In the genomic region with DNA sequence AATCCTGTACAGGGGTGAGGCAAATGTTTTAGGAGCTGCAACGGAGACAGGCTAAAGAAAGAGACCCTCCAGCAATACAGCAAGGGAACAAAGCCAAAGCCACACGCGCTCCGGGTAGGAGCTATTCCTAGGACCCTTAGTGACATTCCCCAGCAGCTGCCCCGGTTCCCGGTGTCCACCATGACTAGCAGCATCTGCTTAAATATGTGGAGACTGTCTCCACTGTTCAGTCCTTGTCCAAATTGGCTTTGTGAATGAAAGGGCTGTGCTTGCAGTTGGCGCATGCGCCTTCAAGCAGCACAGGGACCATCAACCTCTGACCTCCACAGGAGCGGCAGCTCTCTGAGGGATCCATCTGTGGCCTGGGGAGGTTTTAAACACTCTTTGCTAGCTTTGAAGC, we compare ENCODE assay signal across 10 mouse cellular contexts. TPM values are rescaled to one million over a fixed set of nuclear protein-coding genes. Genes with fewer than 3 reads are reported as not detected.
DNase-seq lines count a peak whose midpoint lies in the region; ATAC-seq lines count a peak whose summit lies in the region.
"Had no signal": no experiment of that assay in that cellular context is flagged by ENCODE, and none has a peak within 500 bp of the region (broad histone marks: within the 10 kb centered on the region; RNA-seq: fewer than 3 reads in every experiment).

No protein-coding gene starts in this region.

- no peaks in the 10 kb centered on the region for H3K9me3 ChIP-seq in embryonic facial prominence, embryonic 10.5 days
- no peaks in the 10 kb centered on the region for H3K9me3 ChIP-seq in midbrain, embryonic 12.5 days

- H3K36me3 ChIP-seq in embryonic facial prominence, embryonic 10.5 days (replicated peaks) = no peaks in the 10 kb centered on the region
- H3K36me3 ChIP-seq in midbrain, embryonic 12.5 days = no peaks in the 10 kb centered on the region

- no peak overlapping the region for H3K4me2 ChIP-seq in midbrain, embryonic 12.5 days (replicated peaks)

- no peak overlapping the region for H3K9ac ChIP-seq in midbrain, embryonic 12.5 days (replicated peaks)

- H3K27me3 ChIP-seq in embryonic facial prominence, embryonic 10.5 days (replicated peaks; ENCODE audit: low read depth, poor library complexity, severe bottlenecking) = no peaks in the 10 kb centered on the region
- peaks cover 24% of the 10 kb centered on the region for H3K27me3 ChIP-seq in midbrain, embryonic 12.5 days

- DNase-seq in heart, adult 11 months = peak; percentile 73
- no peak for DNase-seq in heart, postnatal 25 days (ENCODE audit: low spot score)
- DNase-seq in embryonic facial prominence, embryonic 10.5 days (ENCODE audit: low spot score) = peak; percentile 47
- peak; percentile 34 for DNase-seq in kidney, postnatal 10 days
- DNase-seq in urinary bladder, adult 2 months (ENCODE audit: low spot score) = no peak
- no peak for DNase-seq in layer of hippocampus, adult 11-12 months (ENCODE audit: low spot score)
- DNase-seq: cerebellum, adult 8-10 months; gastrocnemius, postnatal 14 days had no signal

- 24% methylated on average over 9 of the region's 9 CpGs for WGBS in embryonic facial prominence, embryonic 10.5 days
- 35% methylated on average over 9 of the region's 9 CpGs for WGBS in midbrain, embryonic 12.5 days

- ATAC-seq in midbrain, embryonic 12.5 days (ENCODE audit: low FRiP score, low read depth) = peak; percentile 44; the same call in 1 of the 2 replicates
- no peak for ATAC-seq in erythroblast, adult 5-6 weeks (replicated peaks; ENCODE audit: low FRiP score, poor library complexity, severe bottlenecking)

- peaks cover 25% of the 10 kb centered on the region for H3K4me1 ChIP-seq in embryonic facial prominence, embryonic 10.5 days
- peaks cover 6% of the 10 kb centered on the region for H3K4me1 ChIP-seq in midbrain, embryonic 12.5 days

- peak overlapping the region; percentile 68 for H3K27ac ChIP-seq in embryonic facial prominence, embryonic 10.5 days (replicated peaks)
- peak overlapping the region; percentile 56; the same call in 1 of the 2 replicates for H3K27ac ChIP-seq in midbrain, embryonic 12.5 days (replicated peaks)

- intact Hi-C loops in heart, postnatal 25 days (cut with DNase I) = loop anchor here (10.0 kb wide), 1 partner anchor 266 kb away; the partner anchor contains the start of gene Gng2

- no peak overlapping the region for H3K4me3 ChIP-seq in embryonic facial prominence, embryonic 10.5 days
- no peak overlapping the region for H3K4me3 ChIP-seq in midbrain, embryonic 12.5 days

RNA-seq across cellular contexts. Expression of gene Nid2, which starts 41.9 kb away (rescaled TPM):
- 10 to 100 TPM; 46.4 to 53.2 TPM for total RNA-seq in heart, postnatal 25 days (2021)
- polyA plus RNA-seq in embryonic facial prominence, embryonic 10.5 days (2016; fragmentation: Nextera tagmentation; extraction: Ambion mirVana) = 57.7 and 61.8 TPM in 2 replicates
- 48.7 and 60.8 TPM in 2 replicates for polyA plus RNA-seq in midbrain, embryonic 12.5 days (2016; fragmentation: Nextera tagmentation; extraction: Ambion mirVana)
- polyA plus RNA-seq in urinary bladder, adult 2 months (2012; rRNA removed) = 9.0 and 12.6 TPM in 2 replicates
- 3.1 TPM in 1 of 2 replicates, not detected in the other for total RNA-seq in erythroblast, adult 5-6 weeks (2015; ENCODE audit: low replicate concordance)
- 0.84 TPM in 1 of 2 replicates, not detected in the other for total RNA-seq in erythroblast, adult 5-6 weeks (2017; ENCODE audit: low replicate concordance)

Comparison
In these comparisons a context has a peak if more than half of its experiments do, and no peak if none do; other contexts are left out.
1. DNase-seq: peak in heart, adult 11 months (single experiment), embryonic facial prominence, embryonic 10.5 days (single experiment) and kidney, postnatal 10 days (single experiment); none in heart, postnatal 25 days (single experiment), urinary bladder, adult 2 months (single experiment) and layer of hippocampus, adult 11-12 months (single experiment).